Mouse (Mus musculus) midbrain, embryonic 14.5 days (tissue): ENCODE measurements around the gene Stk36. TPM values are rescaled to one million over a fixed set of nuclear protein-coding genes. Genes with fewer than 3 reads are reported as not detected.

Source experiments
- microRNA-seq: library from miRNA; unstranded; fragments of <30 nt; microRNA quantifications from one replicate; pipeline ENCODE4, GENCODE M21; 2016
- polyA plus RNA-seq: library from polyadenylated mRNA; unstranded; fragments of >200 nt; fragmentation: Nextera tagmentation; extraction: Ambion mirVana; gene quantifications from 2 replicates; pipeline ENCODE4 v1.2.1, GENCODE M21; 2014

Gene Stk36
- polyA plus RNA-seq, 1 experiment from 2014 or later, result 19.7 TPM

Small RNAs within 50 kb of the gene (microRNA-seq; reads per million reads assigned to microRNA genes)
- not detected for gene Gm25035

Other genes starting within 250 kb of the Stk36 start
- 0.30 and 0.57 TPM in 2 replicates for gene Catip, start 239.3 kb upstream of the Stk36 start, polyA plus RNA-seq
- 0.51 and 2.7 TPM in 2 replicates for gene Slc11a1, start 226.2 kb upstream of the Stk36 start, polyA plus RNA-seq
- 8.6 and 17.1 TPM in 2 replicates for gene Ctdsp1, start 209.9 kb upstream of the Stk36 start, polyA plus RNA-seq
- gene Vil1, start 192.1 kb upstream of the Stk36 start, polyA plus RNA-seq, result 0.09 and 0.30 TPM in 2 replicates
- gene Cnot9, start 95.4 kb upstream of the Stk36 start, polyA plus RNA-seq, result 48.5 and 56.0 TPM in 2 replicates
- gene Plcd4, start 58.6 kb upstream of the Stk36 start, polyA plus RNA-seq, result 4.4 and 6.2 TPM in 2 replicates
- 26.7 and 33.1 TPM in 2 replicates for gene Usp37, start 57.2 kb upstream of the Stk36 start, polyA plus RNA-seq
- 8.9 and 9.7 TPM in 2 replicates for gene Zfp142, start 13.2 kb upstream of the Stk36 start, polyA plus RNA-seq
- 20.8 and 22.5 TPM in 2 replicates for gene Bcs1l, start 13.2 kb upstream of the Stk36 start, polyA plus RNA-seq
- 9.8 and 30.4 TPM in 2 replicates for gene Rnf25, start within 50 bp of the Stk36 start, polyA plus RNA-seq
- gene Ttll4, start 60.3 kb downstream of the Stk36 start, polyA plus RNA-seq, result 10.4 and 20.1 TPM in 2 replicates
- 0.53 and 2.1 TPM in 2 replicates for gene Cyp27a1, start 112.1 kb downstream of the Stk36 start, polyA plus RNA-seq
- not detected in 2 replicates for gene Prkag3, start 147.8 kb downstream of the Stk36 start, polyA plus RNA-seq
- 2.7 TPM in 1 of 2 replicates, not detected in the other for gene Wnt6, start 170.4 kb downstream of the Stk36 start, polyA plus RNA-seq
- gene Wnt10a, start 190.1 kb downstream of the Stk36 start, polyA plus RNA-seq, result 0.11 and 0.36 TPM in 2 replicates